In genomic region chr7:122067517-122068381, GRCm38 (mm10) we compare ENCODE assay signal across 8 mouse cellular contexts. TPM values are rescaled to one million over a fixed set of nuclear protein-coding genes. Genes with fewer than 3 reads are reported as not detected.
DNase-seq lines count a peak whose midpoint lies in the region; ATAC-seq lines count a peak whose summit lies in the region.

No protein-coding gene starts in this region.

- H3K9me3 ChIP-seq in neural tube, embryonic 11.5 days (ENCODE audit: control insufficient read depth, low read length), result no peaks in the 10 kb centered on the region
- no peaks in the 10 kb centered on the region for H3K9me3 ChIP-seq in embryonic facial prominence, embryonic 13.5 days
- H3K9me3 ChIP-seq in intestine, embryonic 14.5 days (ENCODE audit: control insufficient read depth, low read length), result no peaks in the 10 kb centered on the region

- H3K4me1 ChIP-seq in neural tube, embryonic 11.5 days (ENCODE audit: control insufficient read depth, insufficient read depth, low read length), result peaks cover 13% of the 10 kb centered on the region
- H3K4me1 ChIP-seq in embryonic facial prominence, embryonic 13.5 days, result peaks cover 31% of the 10 kb centered on the region
- H3K4me1 ChIP-seq in intestine, embryonic 14.5 days (replicated peaks; ENCODE audit: control insufficient read depth, insufficient read depth, low read length), result peaks cover 25% of the 10 kb centered on the region

- no peaks in the 10 kb centered on the region for H3K27me3 ChIP-seq in neural tube, embryonic 11.5 days (ENCODE audit: control insufficient read depth, insufficient read depth, low read length)
- H3K27me3 ChIP-seq in embryonic facial prominence, embryonic 13.5 days, result no peaks in the 10 kb centered on the region
- no peaks in the 10 kb centered on the region for H3K27me3 ChIP-seq in intestine, embryonic 14.5 days (replicated peaks; ENCODE audit: control insufficient read depth, insufficient read depth, low read length)

- peak overlapping the region; percentile 82 for H3K4me2 ChIP-seq in neural tube, embryonic 11.5 days (ENCODE audit: low read depth)
- H3K4me2 ChIP-seq in embryonic facial prominence, embryonic 13.5 days, result peak overlapping the region; percentile 80
- H3K4me2 ChIP-seq in intestine, embryonic 14.5 days (ENCODE audit: low read length), result peak overlapping the region; percentile 84

- 2% methylated on average over 50 of the region's 58 CpGs for WGBS in neural tube, embryonic 11.5 days
- WGBS in embryonic facial prominence, embryonic 13.5 days, result under 1% methylated on average over 57 of the region's 58 CpGs
- 2% methylated on average over 58 of the region's 58 CpGs for WGBS in intestine, embryonic 14.5 days

- H3K36me3 ChIP-seq in neural tube, embryonic 11.5 days (ENCODE audit: control insufficient read depth, insufficient read depth, low read length), result peaks cover 4% of the 10 kb centered on the region
- H3K36me3 ChIP-seq in embryonic facial prominence, embryonic 13.5 days, result peaks cover 37% of the 10 kb centered on the region
- H3K36me3 ChIP-seq in intestine, embryonic 14.5 days (ENCODE audit: control insufficient read depth, insufficient read depth, low read length), result peaks cover 42% of the 10 kb centered on the region

- ATAC-seq in neural tube, embryonic 11.5 days (ENCODE audit: insufficient read depth, low FRiP score, low TSS enrichment), result peak; percentile 46
- ATAC-seq in embryonic facial prominence, embryonic 13.5 days (ENCODE audit: insufficient number of reproducible peaks, insufficient read depth, low FRiP score, low TSS enrichment, low read depth), result peak; percentile 12
- peak; percentile 40; the same call in 1 of the 2 replicates for ATAC-seq in intestine, embryonic 14.5 days (replicated peaks; ENCODE audit: low FRiP score, low TSS enrichment, low read depth)
- 0 out of 2 replicates have a peak, but pooled peaks have one; percentile 8 for ATAC-seq in megakaryocyte progenitor cell, adult 5-6 weeks (replicated peaks; ENCODE audit: poor library complexity)

- peak; percentile 43 for DNase-seq in adrenal gland, postnatal 14 days
- no peak for DNase-seq in adrenal gland, postnatal 4 days (ENCODE audit: low spot score in 2 of 2)
- peak; percentile 33 for DNase-seq in neural tube, embryonic 11.5 days (ENCODE audit: low spot score)
- no peak for DNase-seq in neural tube, embryonic 10.5 days (ENCODE audit: extremely low spot score, low spot score)
- peak; percentile 75 for DNase-seq in intestine, embryonic 14.5 days (ENCODE audit: low spot score)
- no peak for DNase-seq in T-cell, adult 2 months (ENCODE audit: low spot score)

- H3K9ac ChIP-seq in neural tube, embryonic 11.5 days (ENCODE audit: low read length), result peak overlapping the region; percentile 98
- peak overlapping the region; percentile 99 for H3K9ac ChIP-seq in embryonic facial prominence, embryonic 13.5 days
- H3K9ac ChIP-seq in intestine, embryonic 14.5 days (ENCODE audit: low read length), result peak overlapping the region; percentile 96

- peak overlapping the region; percentile 89 for H3K27ac ChIP-seq in neural tube, embryonic 11.5 days (ENCODE audit: low read depth, low read length)
- H3K27ac ChIP-seq in embryonic facial prominence, embryonic 13.5 days, result peak overlapping the region; percentile 93
- H3K27ac ChIP-seq in intestine, embryonic 14.5 days (ENCODE audit: low read depth), result peak overlapping the region; percentile 93

- peak overlapping the region; percentile 100 for H3K4me3 ChIP-seq in neural tube, embryonic 11.5 days (ENCODE audit: low read depth, low read length)
- peak overlapping the region; percentile 100 for H3K4me3 ChIP-seq in embryonic facial prominence, embryonic 13.5 days
- peak overlapping the region; percentile 97 for H3K4me3 ChIP-seq in intestine, embryonic 14.5 days (ENCODE audit: low read depth, low read length)

RNA-seq across cellular contexts. Expression of gene Ears2, which starts 0.7 kb away (rescaled TPM):
- 17.3 and 20.4 TPM in 2 replicates for total RNA-seq in adrenal gland, postnatal 14 days (2021)
- 10 to 100 TPM; 20.5 to 20.8 TPM for total RNA-seq in adrenal gland, postnatal 4 days (2021)
- polyA plus RNA-seq in neural tube, embryonic 11.5 days (2014; fragmentation: Nextera tagmentation; extraction: Ambion mirVana), result 13.0 and 14.2 TPM in 2 replicates
- 14.4 and 14.7 TPM in 2 replicates for polyA plus RNA-seq in embryonic facial prominence, embryonic 13.5 days (2015; fragmentation: Nextera tagmentation; extraction: Ambion mirVana)
- polyA plus RNA-seq in intestine, embryonic 14.5 days (2014; fragmentation: Nextera tagmentation; extraction: Ambion mirVana), result 19.8 and 21.2 TPM in 2 replicates
- total RNA-seq in megakaryocyte progenitor cell, adult 5-6 weeks (2015), result 4.1 and 5.7 TPM in 2 replicates
- 6.6 and 7.7 TPM in 2 replicates for total RNA-seq in megakaryocyte progenitor cell, adult 5-6 weeks (2017)

RNA-seq across cellular contexts. Expression of gene Ubfd1, which starts 0.8 kb away (rescaled TPM):
- total RNA-seq in adrenal gland, postnatal 14 days (2021), result 47.3 and 49.9 TPM in 2 replicates
- total RNA-seq in adrenal gland, postnatal 4 days (2021), result 10 to 100 TPM; 51.0 to 53.7 TPM
- 98.6 and 110 TPM in 2 replicates for polyA plus RNA-seq in neural tube, embryonic 11.5 days (2014; fragmentation: Nextera tagmentation; extraction: Ambion mirVana)
- polyA plus RNA-seq in embryonic facial prominence, embryonic 13.5 days (2015; fragmentation: Nextera tagmentation; extraction: Ambion mirVana), result 73.4 and 76.9 TPM in 2 replicates
- 76.4 and 78.6 TPM in 2 replicates for polyA plus RNA-seq in intestine, embryonic 14.5 days (2014; fragmentation: Nextera tagmentation; extraction: Ambion mirVana)
- total RNA-seq in megakaryocyte progenitor cell, adult 5-6 weeks (2015), result 36.5 and 37.1 TPM in 2 replicates
- 30.7 and 35.9 TPM in 2 replicates for total RNA-seq in megakaryocyte progenitor cell, adult 5-6 weeks (2017)

RNA-seq across cellular contexts. Expression of gene Ndufab1, which starts 33.9 kb away (rescaled TPM):
- 908 and 937 TPM in 2 replicates for total RNA-seq in adrenal gland, postnatal 14 days (2021)
- total RNA-seq in adrenal gland, postnatal 4 days (2021), result 100 to 1,000 TPM; 367 to 408 TPM
- polyA plus RNA-seq in neural tube, embryonic 11.5 days (2014; fragmentation: Nextera tagmentation; extraction: Ambion mirVana), result 659 and 695 TPM in 2 replicates
- 623 and 680 TPM in 2 replicates for polyA plus RNA-seq in embryonic facial prominence, embryonic 13.5 days (2015; fragmentation: Nextera tagmentation; extraction: Ambion mirVana)
- polyA plus RNA-seq in intestine, embryonic 14.5 days (2014; fragmentation: Nextera tagmentation; extraction: Ambion mirVana), result 714 and 762 TPM in 2 replicates
- total RNA-seq in megakaryocyte progenitor cell, adult 5-6 weeks (2015), result 277 and 282 TPM in 2 replicates
- 77.0 and 77.4 TPM in 2 replicates for total RNA-seq in megakaryocyte progenitor cell, adult 5-6 weeks (2017)

RNA-seq across cellular contexts. Expression of gene Gga2, which starts 46.7 kb away (rescaled TPM):
- total RNA-seq in adrenal gland, postnatal 14 days (2021), result 20.3 and 28.1 TPM in 2 replicates
- 10 to 100 TPM; 34.2 to 43.2 TPM for total RNA-seq in adrenal gland, postnatal 4 days (2021)
- 70.4 and 72.5 TPM in 2 replicates for polyA plus RNA-seq in neural tube, embryonic 11.5 days (2014; fragmentation: Nextera tagmentation; extraction: Ambion mirVana)
- 96.7 and 96.9 TPM in 2 replicates for polyA plus RNA-seq in embryonic facial prominence, embryonic 13.5 days (2015; fragmentation: Nextera tagmentation; extraction: Ambion mirVana)
- polyA plus RNA-seq in intestine, embryonic 14.5 days (2014; fragmentation: Nextera tagmentation; extraction: Ambion mirVana), result 75.3 and 78.3 TPM in 2 replicates
- 17.1 and 20.0 TPM in 2 replicates for total RNA-seq in megakaryocyte progenitor cell, adult 5-6 weeks (2015)
- total RNA-seq in megakaryocyte progenitor cell, adult 5-6 weeks (2017), result 19.7 and 21.4 TPM in 2 replicates

Comparison
In these comparisons a context has a peak if more than half of its experiments do, and no peak if none do; other contexts are left out.
1. DNase-seq: peak in adrenal gland, postnatal 14 days (single experiment), neural tube, embryonic 11.5 days (single experiment) and intestine, embryonic 14.5 days (single experiment); none in adrenal gland, postnatal 4 days (0 of 2), neural tube, embryonic 10.5 days (single experiment) and T-cell, adult 2 months (single experiment).
2. Peak in every context shown above with its lines, with median percentiles within 50 percentile points of each other: ATAC-seq, H3K27ac ChIP-seq, H3K4me2 ChIP-seq, H3K4me3 ChIP-seq and H3K9ac ChIP-seq.